Mouse (Mus musculus) T-cell, adult 2 months (primary cell): ENCODE measurements around the gene Tstd3.

Experiments used
- DNase-seq: peaks from one replicate; pipeline ENCODE4 v3.0.0; 2022; ENCODE audit warnings: low spot score

The Tstd3 gene

DNA sequence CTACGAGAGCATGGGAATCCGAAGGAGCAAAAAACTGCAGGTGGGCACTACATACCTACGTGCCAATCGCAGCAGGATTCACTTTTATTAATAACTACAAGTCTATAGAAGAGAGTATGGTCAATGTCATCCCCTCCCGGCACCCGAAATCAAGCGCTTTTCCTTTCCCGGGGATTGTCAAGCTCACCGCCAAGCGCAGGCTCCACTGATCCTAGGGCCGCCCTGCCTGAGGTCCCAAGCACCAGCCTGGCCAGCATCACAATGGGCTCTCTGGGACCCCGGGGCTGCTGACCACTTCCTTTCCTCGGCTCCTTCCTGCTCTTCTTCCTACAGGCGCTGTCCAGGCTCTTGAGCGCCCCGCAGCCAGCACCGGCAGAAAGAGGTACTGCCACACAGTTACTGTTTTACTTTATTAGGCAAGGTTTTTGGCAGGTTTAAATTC lies at the start of gene Tstd3, which contains the start of gene Usp45:
Gene Tstd3, minus strand, starts transcription at position 350 of the 442 bp plus-strand sequence.
Gene Usp45, plus strand, starts transcription at position 294 of the 442 bp plus-strand sequence.
- DNase-seq = peak; percentile 70

DNA sequence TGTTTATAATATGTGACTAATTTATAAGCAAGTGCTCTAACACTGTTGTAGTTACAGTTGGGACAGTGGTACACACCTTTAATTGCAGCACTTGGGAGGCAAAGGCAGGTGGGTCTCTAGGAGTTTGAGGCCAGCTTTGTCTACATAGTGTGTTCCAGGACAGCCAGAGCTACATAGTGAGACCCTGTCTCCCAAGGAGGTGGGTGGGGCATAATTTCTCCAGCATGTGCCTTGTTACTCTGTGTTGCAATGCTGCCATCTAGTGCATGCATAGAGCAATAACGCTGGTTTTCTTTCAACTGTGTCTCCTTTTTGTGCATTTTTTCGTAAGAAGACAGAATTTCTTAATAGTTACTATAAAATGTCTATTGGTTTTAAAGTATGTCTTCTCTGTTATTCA lies 47.0 kb upstream of the Tstd3 start:
- DNase-seq = peak; percentile 35

DNA sequence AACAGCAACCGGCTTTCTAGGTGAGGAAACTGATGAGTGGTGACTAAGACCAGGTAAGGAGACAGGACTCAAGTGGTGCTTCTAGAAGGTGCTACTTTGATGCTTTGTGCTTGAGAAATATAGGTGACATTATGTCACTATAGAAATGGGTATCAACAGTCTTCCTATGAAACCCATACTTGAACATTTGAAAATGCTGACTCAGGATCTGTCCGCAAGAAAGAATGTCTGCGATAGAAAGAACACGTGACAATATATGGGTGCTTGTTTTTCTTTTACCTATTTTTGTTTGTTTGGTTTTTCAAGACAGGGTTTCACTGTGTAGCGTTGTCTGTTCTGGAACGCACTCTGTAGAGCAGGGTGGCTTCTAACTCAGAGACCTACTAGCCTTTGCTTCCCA lies 45.6 kb upstream of the Tstd3 start:
- no peak for DNase-seq

DNA sequence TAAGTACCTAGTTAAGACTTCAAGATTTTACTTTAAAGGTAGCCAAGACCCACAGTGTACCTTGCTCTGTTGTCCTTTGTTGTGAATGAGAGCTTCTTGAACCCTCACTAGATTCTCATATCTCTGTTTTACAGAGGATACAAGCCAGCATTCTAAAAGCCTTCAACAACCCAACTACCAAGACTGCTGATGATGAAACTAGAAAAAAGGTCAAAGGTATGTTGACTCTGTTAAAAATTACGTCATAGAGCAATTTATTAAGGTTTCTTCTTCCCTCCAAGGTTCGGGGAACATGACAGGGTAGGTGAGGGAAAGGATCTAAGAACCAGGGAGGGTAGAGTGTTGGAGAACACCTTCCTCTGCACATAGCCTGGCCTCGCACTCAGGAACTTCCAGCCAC lies 43.6 kb upstream of the Tstd3 start:
- DNase-seq = no peak

DNA sequence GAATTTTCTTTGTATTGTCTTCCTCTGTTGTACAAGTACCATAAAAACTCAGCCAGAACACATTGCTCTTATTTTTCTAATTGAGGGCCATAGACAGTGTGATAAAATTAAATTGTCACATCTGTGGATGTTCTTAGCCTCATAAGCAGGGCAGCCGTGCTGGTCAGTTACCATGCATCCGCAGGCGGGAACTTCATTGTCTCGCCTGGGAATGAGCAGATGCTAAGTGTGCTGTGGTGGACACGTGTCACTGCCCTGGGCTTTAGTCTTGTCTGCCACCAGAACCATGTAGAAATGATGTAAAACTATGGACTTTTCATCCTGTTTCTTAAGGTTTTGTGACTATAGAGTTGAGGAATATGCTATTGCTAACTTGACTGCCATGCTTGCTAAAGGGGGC lies 40.2 kb upstream of the Tstd3 start:
- no peak for DNase-seq

DNA sequence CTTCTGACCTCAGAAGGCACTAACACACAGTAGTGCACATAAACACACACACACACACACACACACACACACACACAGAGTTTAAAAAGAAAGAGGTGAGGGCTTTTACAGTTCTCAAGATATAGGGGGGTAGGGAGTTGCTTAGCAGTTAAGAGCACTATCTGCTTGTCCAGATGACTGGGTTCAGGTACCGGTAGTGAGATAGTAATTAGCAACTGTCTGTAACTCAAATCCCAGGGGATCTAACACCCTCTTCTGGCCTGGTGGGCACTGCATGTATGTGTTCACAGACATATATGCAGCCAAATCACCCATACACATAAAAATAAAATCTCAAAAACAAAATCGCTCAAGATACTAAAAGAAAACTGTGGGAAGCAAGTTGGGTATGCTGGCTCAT lies 34.6 kb upstream of the Tstd3 start:
- DNase-seq = no peak

DNA sequence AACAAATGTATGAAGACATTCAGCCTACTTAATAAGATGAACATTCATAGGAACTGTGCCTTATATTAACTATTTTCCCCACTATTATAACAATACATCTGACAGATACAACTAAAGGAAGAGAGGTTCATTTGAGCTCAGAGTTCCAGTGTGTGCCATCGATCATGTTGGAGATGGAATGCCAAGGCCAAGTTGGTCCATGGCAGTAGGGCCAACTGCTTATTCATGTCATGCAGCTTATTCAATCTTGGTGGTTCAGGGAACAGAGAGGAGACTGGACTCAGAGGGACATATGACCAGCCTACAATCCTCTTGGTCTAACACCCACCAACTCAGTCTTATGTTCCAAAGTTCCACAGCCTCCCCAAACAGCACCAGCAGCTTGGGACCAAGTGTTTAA lies 34.0 kb upstream of the Tstd3 start:
- no peak for DNase-seq

DNA sequence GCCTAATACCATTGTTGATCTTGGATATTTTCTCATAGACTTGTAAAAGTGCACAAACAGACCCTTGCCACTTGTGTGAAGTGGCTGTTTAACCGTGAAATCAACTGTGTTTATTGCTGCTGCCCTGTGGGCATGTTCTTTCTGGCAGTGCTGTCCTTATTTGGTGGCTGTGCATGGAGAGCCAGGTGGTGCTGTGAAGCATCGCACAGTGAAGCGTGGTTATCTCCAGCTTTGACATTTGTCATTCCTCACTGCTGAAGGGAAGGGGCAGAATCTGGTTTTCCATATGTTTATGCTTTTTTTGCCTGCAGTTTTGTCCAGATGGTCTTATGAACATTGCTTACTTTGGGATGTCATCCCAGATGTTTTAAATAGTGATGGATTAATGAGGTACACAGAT lies 26.6 kb upstream of the Tstd3 start:
- no peak for DNase-seq

DNA sequence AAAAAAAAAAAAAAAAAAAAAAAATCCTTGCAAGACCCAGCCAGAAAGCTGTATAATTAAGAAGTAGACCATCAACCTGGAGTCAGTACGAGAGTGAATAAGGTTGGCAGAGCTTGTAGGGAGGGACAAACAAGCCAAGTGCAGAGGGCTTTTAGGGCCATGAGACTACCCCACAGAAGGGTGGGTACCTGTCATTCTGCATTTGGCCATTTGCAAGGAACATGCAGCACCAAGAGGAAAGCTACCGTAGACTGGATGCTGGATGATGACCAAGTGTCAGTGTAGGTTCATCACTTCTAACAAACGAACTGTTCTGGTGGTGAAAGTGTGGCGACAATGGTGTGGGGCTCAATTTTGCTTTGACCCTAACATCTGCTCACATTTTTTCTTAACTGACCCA lies 22.8 kb upstream of the Tstd3 start:
- DNase-seq = no peak

DNA sequence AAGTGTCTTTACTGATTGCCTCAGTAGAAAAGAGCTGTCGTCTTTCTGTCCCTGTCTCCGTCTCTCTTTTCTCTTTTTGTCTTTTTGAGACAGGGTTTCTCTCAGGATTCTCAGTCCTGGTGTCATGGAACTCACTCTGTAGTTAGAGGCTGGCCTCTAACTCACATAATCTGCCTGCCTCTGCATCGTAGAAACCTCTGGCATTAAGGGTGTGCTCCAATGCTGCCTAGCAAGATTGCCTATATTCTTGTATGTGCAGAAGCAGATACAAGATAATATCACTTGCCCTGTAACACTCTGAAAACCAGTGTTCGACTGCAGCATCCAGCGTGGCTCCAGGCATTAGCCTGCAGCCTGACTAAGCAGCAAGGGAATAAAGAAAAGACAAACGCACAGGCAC lies 21.9 kb upstream of the Tstd3 start:
- DNase-seq = no peak

DNA sequence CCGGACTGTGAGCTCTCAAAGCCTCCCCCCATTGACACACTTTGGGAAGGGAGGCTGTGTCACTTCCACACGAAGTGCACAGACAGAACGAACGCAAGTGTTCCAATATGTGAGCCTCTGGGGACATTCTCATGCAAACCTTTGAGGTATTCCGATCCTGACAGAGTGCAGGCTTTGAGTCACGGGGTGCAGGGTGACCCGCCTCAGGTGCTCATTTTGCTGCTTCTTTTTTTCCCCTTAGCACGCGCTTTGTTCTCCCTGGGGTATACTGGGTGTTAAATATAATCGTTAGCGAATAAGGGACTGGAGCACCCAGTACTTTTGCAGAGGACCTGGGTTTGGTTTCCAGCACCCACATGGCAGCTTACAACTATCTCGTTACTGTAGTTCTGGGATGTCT lies 19.3 kb upstream of the Tstd3 start:
- DNase-seq = no peak

DNA sequence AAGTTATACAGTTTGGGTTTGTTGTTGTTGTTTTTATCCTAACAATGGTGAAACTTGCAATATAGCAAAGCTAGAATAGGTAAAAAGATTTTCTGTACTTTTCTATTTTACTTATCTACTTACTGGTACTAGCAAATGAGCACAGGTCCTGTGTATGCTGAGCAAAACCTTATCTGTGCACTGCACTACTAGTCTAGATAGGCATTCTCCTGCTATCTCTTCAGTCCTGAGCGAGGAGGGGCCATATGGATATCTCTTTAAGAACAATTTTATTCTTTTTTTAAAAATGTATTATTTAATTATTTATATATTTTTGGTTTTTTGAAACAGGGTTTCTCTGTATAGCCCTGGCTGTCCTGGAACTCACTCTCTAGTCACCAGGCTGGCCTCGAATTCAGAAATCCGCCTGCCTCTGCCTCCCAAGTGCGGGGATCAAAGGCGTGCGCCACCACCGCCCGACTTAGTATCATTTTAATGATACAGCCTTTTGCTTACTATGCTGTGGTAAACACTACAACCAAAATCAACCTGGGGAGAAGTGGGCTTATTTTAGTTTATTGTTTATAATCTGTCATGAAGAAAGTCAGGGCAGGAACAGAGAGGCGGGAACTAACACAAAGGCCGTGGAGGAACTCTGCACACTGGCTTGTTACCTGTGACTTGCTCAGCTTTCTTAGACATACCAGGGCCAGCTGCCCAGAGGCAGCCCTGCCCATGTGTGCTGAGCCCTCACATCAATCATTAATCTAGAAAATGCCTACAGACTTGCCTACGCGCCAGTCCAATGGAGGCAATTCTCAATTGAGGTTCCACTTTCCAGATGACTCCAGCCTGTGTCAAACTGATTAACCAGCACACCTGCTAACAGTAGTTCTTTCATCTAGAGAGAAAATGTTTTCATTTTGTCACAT lies 14.1 kb upstream of the Tstd3 start:
- no peak for DNase-seq

DNA sequence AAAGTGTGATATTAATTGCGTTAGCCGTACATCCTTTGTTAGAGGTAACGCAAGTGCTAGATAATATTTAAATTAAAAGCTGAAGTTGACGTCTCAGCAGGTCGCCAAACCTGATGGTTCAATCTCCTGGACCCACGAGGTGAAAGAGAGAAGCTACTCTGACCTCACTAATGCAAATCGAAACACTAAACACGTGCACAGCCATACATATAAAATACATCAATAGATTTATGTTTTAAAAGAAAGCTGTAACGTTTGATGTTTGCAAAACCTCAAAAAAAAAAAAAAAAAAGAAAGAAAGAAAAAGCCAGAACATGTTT lies 9.9 kb upstream of the Tstd3 start:
- peak; percentile 12 for DNase-seq

DNA sequence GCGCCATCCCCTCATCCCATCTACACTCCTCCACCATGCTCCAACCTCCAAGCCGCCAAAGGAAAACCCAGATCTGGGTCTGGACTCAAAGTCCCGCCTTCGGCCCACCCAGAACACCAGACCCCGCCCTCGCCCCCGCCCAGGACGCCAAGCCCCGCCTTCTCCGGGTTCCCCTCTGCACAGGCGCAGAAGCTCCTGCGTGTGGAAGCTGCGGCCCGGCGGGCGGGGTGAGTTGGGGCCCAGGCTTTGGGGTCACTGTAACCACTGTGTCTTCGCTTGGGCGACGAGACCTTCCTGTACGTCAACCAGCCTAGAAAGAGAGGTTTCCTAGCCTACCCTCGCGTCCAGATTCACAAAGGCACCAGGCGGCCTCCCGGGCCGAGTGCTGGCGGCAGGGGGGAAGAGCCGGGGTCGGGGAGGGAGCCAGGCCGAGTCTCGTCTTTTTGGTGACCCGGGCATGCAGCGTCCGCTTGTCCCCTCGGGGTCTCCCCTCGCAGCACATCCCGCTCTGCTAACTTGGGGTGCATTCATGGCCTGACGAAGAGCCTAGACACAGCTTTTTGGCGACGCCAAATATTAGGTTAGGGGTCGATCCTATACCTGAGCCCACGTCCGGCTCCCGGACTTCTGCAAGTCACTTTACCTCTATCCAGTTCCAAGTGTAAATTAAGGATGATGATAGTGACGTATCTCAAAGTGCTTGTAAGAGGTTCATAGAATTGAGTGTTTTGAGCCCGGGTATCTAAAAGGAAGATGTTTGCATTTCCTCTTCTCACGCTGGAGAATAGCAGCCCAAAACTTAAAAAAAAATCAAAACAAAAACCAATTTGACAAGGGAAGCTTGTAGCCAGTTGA lies 9.3 kb upstream of the Tstd3 start:
- peak; percentile 88 for DNase-seq

DNA sequence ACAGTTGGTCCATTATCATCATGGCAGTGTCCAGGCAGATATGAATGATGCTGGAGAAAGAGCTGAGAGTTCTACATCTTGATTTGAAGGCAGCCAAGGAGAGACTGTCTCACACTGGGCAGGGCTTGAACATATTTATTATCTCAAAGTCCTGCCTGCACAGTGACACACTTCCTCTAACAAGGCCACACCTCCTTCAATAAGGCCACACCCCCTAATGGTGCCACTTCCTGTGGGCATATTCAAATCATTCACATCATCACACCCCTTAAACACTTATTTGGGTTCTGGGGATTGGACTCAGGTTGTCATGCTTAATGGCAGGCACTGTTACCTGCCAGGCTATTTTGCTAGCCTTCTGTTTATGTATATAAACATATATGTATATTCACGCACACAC lies 5.3 kb upstream of the Tstd3 start:
- peak; percentile 17 for DNase-seq

DNA sequence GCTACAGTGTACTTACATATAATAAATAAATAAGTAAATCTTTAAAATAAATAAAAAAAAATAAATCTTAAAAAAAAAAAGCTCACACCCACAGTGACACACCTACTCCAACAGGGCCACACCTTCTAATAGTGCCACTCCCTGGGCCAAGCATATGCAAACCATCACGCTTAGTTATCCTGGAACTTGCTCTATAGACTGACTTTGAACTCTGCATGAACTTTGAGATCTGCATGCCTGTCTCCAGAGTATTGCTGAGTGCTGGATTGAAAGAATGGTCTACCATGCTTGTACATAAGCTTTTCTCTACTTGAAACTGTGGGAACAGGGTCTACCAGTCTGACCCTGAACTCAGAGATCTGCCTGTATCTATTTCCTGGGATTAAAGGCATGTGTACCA lies 4.1 kb upstream of the Tstd3 start:
- no peak for DNase-seq

DNA sequence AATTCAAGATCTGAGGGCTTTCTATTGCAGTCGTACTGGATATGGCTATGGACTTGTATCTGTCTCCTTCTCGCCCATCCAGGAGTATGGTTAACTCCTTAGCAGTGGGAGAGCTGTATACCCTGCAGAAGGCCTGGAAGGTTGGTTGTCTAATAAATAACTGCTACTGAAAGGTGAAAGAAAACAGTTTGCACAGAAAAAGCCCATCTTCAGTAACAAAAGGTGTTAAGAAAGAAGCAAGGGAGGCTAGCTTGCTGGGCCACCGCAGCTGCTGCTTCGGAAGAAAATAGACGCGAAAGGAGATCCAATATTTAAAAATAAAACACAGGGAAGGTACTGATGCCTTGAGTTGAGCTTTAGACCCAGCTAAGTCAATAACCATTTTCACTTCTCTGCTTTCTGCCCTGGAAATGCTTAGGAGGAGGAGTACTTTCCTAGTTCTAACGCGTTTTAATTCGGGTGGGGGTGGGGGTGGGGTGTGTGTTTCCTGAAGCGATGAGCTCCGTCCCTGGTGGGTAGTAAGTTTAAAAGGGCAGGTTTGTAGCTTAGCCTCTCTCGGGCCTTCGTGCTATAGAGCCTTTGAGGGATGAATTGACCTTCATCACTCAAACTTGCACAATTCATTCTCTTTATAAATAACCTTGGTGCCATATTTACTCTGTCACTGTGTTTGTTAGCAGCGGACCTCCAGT lies 695 bp downstream of the Tstd3 start:
- no peak for DNase-seq

DNA sequence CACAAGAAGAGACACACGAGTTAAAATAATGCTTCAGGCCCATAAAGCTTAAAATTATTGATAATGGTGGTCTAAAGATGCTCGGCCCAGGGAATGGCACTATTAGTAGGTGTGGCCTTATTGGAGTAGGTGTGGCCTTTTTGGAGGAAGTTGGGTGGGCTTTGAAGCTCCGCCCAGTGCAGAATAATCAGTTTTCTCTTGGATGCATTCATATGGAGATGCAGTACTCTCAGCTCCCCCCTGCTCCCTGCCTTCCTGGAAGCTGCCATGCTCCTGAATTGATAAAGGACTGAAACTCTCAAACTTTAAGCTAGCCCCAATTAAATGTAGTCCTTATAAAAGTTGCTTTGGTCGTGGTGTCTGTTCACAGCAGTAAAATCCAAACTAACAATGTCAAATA lies 3.2 kb downstream of the Tstd3 start:
- DNase-seq = no peak

DNA sequence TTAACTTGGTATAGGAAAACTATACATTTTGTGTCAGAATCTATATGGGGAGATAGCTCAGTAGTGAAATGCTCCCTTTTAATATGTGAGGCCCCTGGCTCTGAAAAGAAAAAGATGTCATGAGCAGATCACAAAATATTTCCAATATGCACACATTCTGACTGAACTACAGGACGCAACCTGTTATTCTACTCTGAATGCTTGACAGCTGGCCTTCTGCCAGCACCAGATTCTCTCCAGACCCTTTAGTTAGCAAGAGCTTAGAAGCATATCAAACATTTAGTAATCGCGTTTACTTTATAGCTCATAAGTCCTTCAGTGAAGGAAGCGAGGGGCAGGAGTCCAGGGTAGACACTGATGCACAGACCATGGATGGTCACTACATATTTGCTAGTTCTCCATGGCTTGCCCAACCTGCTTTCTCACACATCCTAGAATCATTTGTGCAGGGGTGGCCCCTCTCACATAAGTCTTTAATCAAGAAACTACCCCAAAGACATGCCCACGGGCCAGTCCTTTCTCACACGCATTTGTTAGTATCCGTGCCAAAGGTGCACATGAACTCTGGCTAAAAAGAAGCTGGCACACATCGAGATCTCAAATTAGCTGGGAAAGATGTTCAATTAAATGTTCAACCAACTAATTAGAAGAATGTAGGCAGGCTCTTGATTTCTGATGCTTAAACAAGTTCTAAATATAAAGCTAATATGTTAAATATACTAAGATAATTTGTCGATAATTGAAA lies 5.4 kb downstream of the Tstd3 start:
- no peak for DNase-seq

DNA sequence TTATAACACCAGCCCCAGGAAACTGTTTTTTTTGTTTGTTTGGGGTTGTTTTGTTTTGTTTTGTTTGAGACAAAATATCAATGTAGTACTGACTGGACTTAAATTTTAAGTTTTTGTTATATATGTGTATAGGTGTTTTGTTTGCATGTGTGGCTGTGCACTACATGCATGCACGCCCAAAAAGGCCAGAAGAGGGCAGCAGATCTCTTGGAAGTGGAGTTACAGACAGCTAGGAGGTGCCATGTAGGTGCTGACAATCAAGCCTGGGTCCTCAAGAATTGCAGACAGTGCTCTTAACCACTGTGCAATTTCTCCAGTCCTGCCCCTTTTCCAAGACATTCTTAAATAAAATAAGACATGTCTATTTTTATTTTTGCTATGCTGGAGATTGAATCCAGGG lies 8.2 kb downstream of the Tstd3 start:
- no peak for DNase-seq

DNA sequence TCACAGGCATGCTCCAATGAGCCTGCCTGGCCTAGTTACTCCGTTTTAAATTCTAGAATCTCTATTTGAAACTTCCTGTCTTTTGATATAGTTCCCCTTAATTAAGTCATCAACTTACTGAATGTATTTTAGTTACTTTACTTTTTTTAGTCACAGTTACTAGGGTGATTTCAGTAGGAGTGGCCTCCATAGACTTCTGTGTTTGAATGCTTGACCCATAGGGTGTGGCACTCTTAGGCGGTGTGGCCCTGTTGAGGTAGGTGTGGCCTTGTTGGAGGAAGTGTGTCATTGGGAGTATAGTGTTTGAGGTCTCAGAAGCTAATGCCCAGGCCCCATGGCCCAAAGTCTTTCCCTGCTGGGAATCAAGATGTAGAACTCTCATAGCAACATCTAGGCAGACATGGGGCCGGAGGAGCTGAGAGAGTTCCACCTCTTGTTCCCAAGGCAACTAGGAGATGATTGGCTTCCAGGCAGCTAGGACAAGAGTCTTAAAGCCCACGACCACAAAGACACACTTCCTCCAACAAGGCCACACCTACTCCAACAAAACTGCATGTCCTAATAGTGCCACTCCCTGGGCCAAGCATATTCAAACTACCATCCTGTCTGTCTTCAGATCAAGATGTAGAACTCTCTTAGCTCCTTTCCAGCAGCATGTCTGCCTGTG lies 11.8 kb downstream of the Tstd3 start:
- DNase-seq = no peak
